Mouse (Mus musculus) kidney, embryonic 14.5 days (tissue): Measurements from ENCODE around the gene Kif12. TPM values are rescaled to one million over a fixed set of nuclear protein-coding genes. Genes with fewer than 3 reads are reported as not detected.

Experiments used
- ATAC-seq: fragments of 200-750 bp; cut with Nextera tagmentation; 2 replicates; pipeline ENCODE4 v1.8.0; 2017; ENCODE audit warnings: moderate number of reproducible peaks, mild to moderate bottlenecking, moderate TSS enrichment, moderate library complexity; ENCODE audit not compliant: low FRiP score, low TSS enrichment
- H3K27ac ChIP-seq: fragments of 300-500 bp; sonication (generic); 2 replicates; pipeline ENCODE4 v1.5.1; 2014; ENCODE audit warnings: low read depth, mild to moderate bottlenecking, low read length, moderate library complexity, mixed read lengths
- H3K27me3 ChIP-seq: fragments of 300-500 bp; sonication (generic); 2 replicates; pipeline ENCODE4 v1.6.1; 2014; ENCODE audit warnings: mild to moderate bottlenecking, low read length; ENCODE audit not compliant: control insufficient read depth, insufficient read depth
- H3K36me3 ChIP-seq: fragments of 300-500 bp; sonication (generic); 2 replicates; pipeline ENCODE4 v1.6.1; 2014; ENCODE audit warnings: low read length, mixed read lengths; ENCODE audit not compliant: control insufficient read depth, insufficient read depth
- H3K4me1 ChIP-seq: fragments of 300-500 bp; sonication (generic); 2 replicates; pipeline ENCODE4 v1.6.1; 2014; ENCODE audit warnings: low read length, mixed read lengths; ENCODE audit not compliant: control insufficient read depth, insufficient read depth
- H3K4me2 ChIP-seq: fragments of 300-500 bp; sonication (generic); replicated peaks from 2 replicates; pipeline ENCODE4 v1.6.1; 2014; ENCODE audit warnings: low read depth, mild to moderate bottlenecking, low read length
- H3K4me3 ChIP-seq: fragments of 300-500 bp; sonication (generic); 2 replicates; pipeline ENCODE4 v1.5.1; 2014; ENCODE audit warnings: mild to moderate bottlenecking, low read length
- H3K9ac ChIP-seq: fragments of 300-500 bp; sonication (generic); 2 replicates; pipeline ENCODE4 v1.6.1; 2014; ENCODE audit warnings: low read depth, mild to moderate bottlenecking, low read length, moderate library complexity
- H3K9me3 ChIP-seq: fragments of 300-500 bp; sonication (generic); 2 replicates; pipeline ENCODE4 v1.6.1; 2016; ENCODE audit warnings: low read length; ENCODE audit not compliant: control insufficient read depth
- WGBS: fragments of 180-500 bp; shearing (Covaris S2); extraction: QIAGEN DNeasy Blood & Tissue Kit; methylation state at CpG from one replicate; pipeline ENCODE4 v1.1.7; 2014; 5-methylcytosine and 5-hydroxymethylcytosine counted together
- polyA plus RNA-seq: library from polyadenylated mRNA; unstranded; fragments of >200 nt; fragmentation: Nextera tagmentation; extraction: Ambion mirVana; gene quantifications from 2 replicates; pipeline ENCODE4 v1.2.1, GENCODE M21; 2014

Kif12 gene
- polyA plus RNA-seq, 1 experiment from 2014 or later = 70.3 TPM

DNA sequence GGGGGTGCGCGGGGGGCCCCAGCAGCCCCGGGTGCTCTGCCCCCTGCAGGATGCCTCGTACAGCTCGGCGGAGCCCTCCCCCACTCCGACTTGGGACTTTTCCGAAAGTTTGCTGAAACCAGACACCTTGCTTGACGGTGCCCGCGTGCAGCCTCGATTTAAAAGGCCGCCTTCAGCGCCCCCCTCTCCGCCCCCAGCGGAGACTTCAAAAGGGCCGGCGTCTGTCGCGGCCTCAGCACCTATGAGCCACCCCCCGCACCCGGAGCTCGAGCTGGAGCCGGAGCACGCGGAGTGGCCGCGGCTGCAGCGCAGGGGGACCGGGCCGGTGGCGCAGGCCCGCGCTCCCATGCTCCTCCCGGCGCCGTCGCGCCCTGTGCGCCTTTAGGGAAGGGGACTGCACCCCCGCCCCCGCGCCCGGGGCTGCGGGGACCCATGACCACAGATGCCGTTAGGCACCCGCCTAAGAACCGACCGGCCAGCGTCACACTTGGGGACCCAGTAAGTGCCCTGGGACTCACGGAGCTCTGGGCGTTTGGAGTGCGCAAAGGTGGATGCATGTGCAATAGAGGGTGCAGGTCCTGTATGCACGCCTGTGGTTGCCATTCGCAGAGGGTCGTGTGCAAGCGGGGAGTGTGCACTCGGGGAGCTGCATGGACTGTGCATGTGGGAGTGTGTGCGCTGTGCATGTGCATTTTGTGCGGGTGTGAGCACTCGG is 42.1 kb upstream of the Kif12 start, which contains the start of gene Col27a1:
Gene Col27a1 (plus strand): TSS at position 98 of the 715 bp plus-strand sequence.
- Histone ChIP-seq H3K9ac (peak within 1 kb of the TSS; percentile 60), H3K9me3 (no peaks in the 10 kb centered on the region), H3K4me2 (peak within 1 kb of the TSS; percentile 99), H3K36me3 (no peaks in the 10 kb centered on the region), H3K27me3 (peaks cover 25% of the 10 kb centered on the region), H3K27ac (no peak within 1 kb of the TSS), H3K4me1 (peaks cover 17% of the 10 kb centered on the region; the same call in 1 of the 2 replicates), H3K4me3 (peak within 1 kb of the TSS; percentile 69)
- peak; percentile 53 for ATAC-seq
- under 1% methylated on average over 48 of the region's 61 CpGs for WGBS

DNA sequence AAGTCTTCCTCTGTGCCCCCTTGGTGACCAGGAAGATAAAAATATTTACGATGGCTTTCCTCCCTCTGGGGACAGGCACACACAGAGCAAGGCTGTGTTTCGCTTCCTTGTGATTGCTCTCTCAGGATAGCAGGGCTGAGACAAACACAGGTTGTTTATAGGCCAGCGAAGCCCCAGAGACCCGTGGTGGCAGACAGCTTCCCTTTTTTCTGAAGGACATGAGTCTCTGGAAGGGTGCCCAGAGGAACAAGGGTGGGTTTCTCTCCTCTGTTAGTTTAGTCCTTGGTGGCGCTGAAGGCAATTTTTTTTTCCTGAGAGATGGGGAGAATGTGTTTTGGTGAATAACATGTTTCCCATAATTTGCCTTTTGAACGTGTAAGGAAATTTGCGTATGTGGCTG is 33.7 kb upstream of the Kif12 start:
- Histone ChIP-seq H3K36me3 (no peaks in the 10 kb centered on the region), H3K4me2 (no peak overlapping the region), H3K9me3 (no peaks in the 10 kb centered on the region), H3K9ac (no peak overlapping the region), H3K27me3 (no peaks in the 10 kb centered on the region), H3K27ac (no peak overlapping the region), H3K4me3 (no peak overlapping the region), H3K4me1 (no peaks in the 10 kb centered on the region)
- ATAC-seq = no peak
- 55% methylated on average over 7 of the region's 7 CpGs for whole genome bisulfite sequencing

DNA sequence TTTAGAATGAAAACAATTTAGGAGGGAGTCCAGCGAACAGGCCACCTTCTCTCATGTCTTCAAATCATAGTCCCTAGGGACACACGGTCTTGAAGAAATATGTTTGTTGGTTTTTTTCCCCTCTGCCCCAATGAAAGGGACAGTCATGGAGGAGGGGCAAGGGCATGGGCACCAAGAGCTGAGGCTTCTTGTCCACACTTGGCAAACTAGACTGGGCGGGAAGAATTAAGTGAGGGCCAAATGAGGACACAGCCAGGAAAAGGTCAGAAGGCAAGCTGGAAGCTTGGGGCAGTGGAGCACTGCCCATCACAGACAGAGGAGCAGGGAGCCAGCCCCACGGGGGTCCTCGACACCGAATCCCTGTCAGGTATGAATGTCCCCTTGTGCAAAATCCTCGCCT is 31.9 kb upstream of the Kif12 start:
- Histone ChIP-seq H3K4me1 (no peaks in the 10 kb centered on the region), H3K36me3 (no peaks in the 10 kb centered on the region), H3K9me3 (no peaks in the 10 kb centered on the region), H3K27ac (no peak overlapping the region), H3K27me3 (no peaks in the 10 kb centered on the region), H3K4me2 (no peak overlapping the region), H3K9ac (no peak overlapping the region), H3K4me3 (no peak overlapping the region)
- 87% methylated on average over 7 of the region's 7 CpGs for WGBS
- ATAC-seq = no peak

DNA sequence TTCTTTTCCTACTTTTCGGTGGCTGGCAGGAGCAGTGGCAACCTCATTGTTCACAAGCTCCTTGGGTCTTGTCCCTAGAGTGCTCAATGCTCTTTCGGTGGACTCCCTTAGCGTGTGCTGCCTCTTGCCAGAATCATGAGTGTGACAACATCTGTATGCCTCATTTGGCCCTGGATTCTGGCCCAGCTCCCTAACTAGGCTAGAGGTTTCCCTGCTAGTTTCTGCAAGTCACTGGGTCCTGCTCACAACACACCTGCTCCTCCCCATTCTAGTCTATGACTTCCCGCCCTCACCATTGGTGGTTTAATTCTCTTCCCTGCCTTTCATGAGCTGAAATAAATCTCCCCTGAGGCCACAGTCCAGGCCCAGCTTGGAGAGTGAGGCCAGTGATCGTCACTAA is 27.4 kb upstream of the Kif12 start:
- Histone ChIP-seq H3K4me2 (no peak overlapping the region), H3K4me1 (no peaks in the 10 kb centered on the region), H3K9ac (no peak overlapping the region), H3K36me3 (no peaks in the 10 kb centered on the region), H3K4me3 (no peak overlapping the region), H3K27me3 (no peaks in the 10 kb centered on the region), H3K27ac (no peak overlapping the region), H3K9me3 (no peaks in the 10 kb centered on the region)
- ATAC-seq = no peak
- 86% methylated on average over 5 of the region's 5 CpGs for WGBS

DNA sequence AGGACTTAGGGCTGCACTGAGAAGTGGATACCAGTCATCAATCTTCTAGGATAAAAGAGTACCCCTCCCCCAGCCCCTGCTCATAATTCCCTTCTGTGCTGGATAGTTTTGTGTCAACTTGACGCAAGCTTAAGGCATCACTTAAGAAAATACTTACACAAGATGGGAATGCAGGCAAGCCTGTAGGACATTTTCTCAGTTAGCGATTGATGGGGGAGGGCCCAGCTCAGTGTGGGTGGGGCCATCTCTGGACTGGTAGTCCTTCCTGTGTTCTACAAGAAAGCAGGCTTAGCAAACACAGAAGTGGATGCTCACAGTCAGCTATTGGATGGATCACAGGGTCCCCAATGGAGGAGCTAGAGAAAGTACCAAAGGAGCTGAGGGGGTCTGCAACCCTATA is 22.4 kb upstream of the Kif12 start:
- Histone ChIP-seq H3K9me3 (no peaks in the 10 kb centered on the region), H3K9ac (no peak overlapping the region), H3K4me3 (no peak overlapping the region), H3K27ac (no peak overlapping the region), H3K4me1 (no peaks in the 10 kb centered on the region), H3K27me3 (no peaks in the 10 kb centered on the region), H3K4me2 (no peak overlapping the region), H3K36me3 (no peaks in the 10 kb centered on the region)
- WGBS = 77% methylated on average over 2 of the region's 2 CpGs
- no peak for ATAC-seq

DNA sequence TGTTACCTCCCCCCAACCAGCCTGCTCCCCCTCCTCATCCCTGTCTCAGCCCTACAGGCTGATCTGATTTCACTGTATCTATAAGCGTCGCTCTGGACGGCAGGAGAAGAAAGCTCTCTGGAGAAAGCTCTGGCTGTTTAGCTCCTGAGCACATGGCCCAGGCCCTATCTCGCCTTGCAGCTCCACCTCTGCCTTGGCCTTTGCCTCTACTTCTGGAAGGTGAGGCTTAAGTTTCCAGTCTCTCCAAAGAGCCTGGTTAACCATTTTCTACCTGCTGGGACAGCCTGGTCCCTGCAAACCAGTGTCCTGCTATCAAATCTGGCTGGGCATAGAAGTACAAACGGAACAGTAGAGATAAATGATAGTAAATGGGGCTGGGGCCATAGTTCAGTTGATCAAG is 19.7 kb upstream of the Kif12 start:
- Histone ChIP-seq H3K9ac (no peak overlapping the region), H3K36me3 (no peaks in the 10 kb centered on the region), H3K4me3 (no peak overlapping the region), H3K27ac (no peak overlapping the region), H3K27me3 (no peaks in the 10 kb centered on the region), H3K4me2 (no peak overlapping the region), H3K4me1 (0 out of 2 replicates have a peak, but pooled peaks cover 3% of the 10 kb centered on the region), H3K9me3 (no peaks in the 10 kb centered on the region)
- 25% methylated on average over 5 of the region's 5 CpGs for WGBS
- no peak; the same call in 1 of the 2 replicates for ATAC-seq

DNA sequence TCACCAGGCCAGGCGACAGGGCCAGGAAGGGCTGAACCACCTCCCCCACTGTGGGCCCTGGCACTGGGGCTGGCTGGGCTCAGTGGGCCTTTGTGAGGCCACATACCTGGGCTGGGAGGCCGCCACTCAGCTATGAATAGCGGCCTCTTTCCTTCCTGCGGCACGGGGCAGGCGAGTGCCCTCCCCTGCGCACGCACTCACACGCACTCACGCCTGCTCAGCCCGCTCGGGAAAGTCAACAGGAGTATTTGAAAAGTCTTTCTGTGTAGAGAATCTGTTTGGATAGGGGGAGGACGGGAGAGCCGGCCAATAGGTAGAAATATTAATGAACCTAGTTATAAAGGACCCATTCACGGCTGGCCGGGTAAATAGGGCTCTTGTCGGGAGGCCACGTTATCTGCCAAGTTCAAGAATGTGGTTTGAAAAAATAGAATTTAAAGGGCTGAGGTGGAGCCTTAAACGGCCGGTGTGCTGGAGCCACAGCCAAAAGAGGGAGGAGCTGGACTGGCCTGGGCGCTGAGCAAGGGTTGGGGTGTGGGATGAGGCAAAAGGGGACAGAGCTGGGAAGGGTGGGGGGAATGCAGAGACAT is 14.4 kb upstream of the Kif12 start:
- peak; percentile 58; the same call in 1 of the 2 replicates for ATAC-seq
- Histone ChIP-seq H3K9me3 (no peaks in the 10 kb centered on the region), H3K4me2 (no peak overlapping the region), H3K4me3 (no peak overlapping the region), H3K36me3 (no peaks in the 10 kb centered on the region), H3K27me3 (no peaks in the 10 kb centered on the region), H3K4me1 (peaks cover 11% of the 10 kb centered on the region; the same call in 1 of the 2 replicates), H3K9ac (no peak overlapping the region), H3K27ac (peak overlapping the region; percentile 7; the same call in 1 of the 2 replicates)
- WGBS = 41% methylated on average over 21 of the region's 21 CpGs

DNA sequence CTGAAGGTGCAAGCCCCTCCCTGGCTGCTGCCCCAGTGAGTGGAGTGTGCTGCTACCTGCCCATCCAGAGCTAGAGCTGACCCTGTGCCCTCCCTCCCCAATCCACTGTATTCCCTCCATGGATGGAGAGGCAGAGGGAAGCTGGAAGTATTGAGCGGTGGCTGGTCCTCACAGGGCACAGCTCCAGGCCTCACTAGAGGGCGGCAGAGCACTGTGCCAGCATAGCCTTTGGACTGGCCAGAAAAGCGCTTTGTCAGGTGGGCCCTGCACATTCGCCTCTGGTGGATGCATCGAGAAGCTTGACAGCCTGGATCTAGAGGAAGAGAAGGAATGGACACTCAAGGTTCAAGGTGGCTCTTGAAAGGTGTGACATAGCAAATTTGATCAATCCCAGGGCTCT is 9.6 kb upstream of the Kif12 start:
- H3K27me3 ChIP-seq = no peaks in the 10 kb centered on the region
- no peaks in the 10 kb centered on the region for H3K36me3 ChIP-seq
- H3K4me1 ChIP-seq = peaks cover 7% of the 10 kb centered on the region; the same call in 1 of the 2 replicates
- H3K9me3 ChIP-seq = no peaks in the 10 kb centered on the region
- peak; percentile 93 for ATAC-seq
- H3K4me3 ChIP-seq = no peak overlapping the region
- H3K9ac ChIP-seq = no peak overlapping the region
- H3K4me2 ChIP-seq = no peak overlapping the region
- H3K27ac ChIP-seq = no peak overlapping the region
- 6% methylated on average over 5 of the region's 5 CpGs for WGBS

DNA sequence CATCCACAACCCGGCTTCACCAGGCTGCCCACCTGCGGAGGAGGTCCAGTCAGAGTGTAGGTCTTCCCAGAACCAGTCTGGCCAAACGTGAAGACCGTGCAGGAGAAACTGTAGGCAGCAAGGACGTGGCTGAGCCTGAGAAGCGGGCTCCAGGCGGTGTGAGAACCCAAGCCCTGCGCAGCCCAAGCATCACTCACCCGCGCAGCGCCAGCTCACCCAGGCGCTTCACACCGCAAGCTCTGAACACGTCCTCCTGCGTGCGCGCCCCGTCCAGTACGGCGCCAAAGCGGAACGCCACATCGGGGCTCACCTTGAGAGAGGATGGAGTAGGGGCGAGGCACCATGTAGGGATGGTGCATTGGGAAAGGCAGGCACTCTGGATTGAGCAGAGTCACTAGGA is 809 bp downstream of the Kif12 start:
- H3K9me3 ChIP-seq = peaks cover 3% of the 10 kb centered on the region; the same call in 1 of the 2 replicates
- peak; percentile 43 for ATAC-seq
- H3K27me3 ChIP-seq = no peaks in the 10 kb centered on the region; the same call in 1 of the 2 replicates
- H3K4me3 ChIP-seq = peak overlapping the region; percentile 37
- H3K9ac ChIP-seq = peak overlapping the region; percentile 53
- no peaks in the 10 kb centered on the region for H3K4me1 ChIP-seq
- WGBS = 43% methylated on average over 24 of the region's 24 CpGs
- peak overlapping the region; percentile 49 for H3K4me2 ChIP-seq
- peak overlapping the region; percentile 89 for H3K27ac ChIP-seq
- no peaks in the 10 kb centered on the region for H3K36me3 ChIP-seq
